Mouse (Mus musculus) megakaryocyte-erythroid progenitor cell, adult 5-6 weeks (primary cell): ENCODE data around the gene Irx4. TPM values are rescaled to one million over a fixed set of nuclear protein-coding genes. Genes with fewer than 3 reads are reported as not detected.

Source experiments
- ATAC-seq: replicated peaks from 2 replicates; pipeline ENCODE4 v1.8.0; 2016; ENCODE audit warnings: mild to moderate bottlenecking, inconsistent platforms; ENCODE audit not compliant: severe bottlenecking, poor library complexity, low FRiP score, low TSS enrichment
- total RNA-seq, 2 experiments: library from RNA; stranded (forward) in 1 of 2; stranded (reverse) in 1 of 2; fragments of 200-1000, 215-1000 nt in 1 of 2; fragments of >200 nt in 1 of 2; fragmentation: Nextera tagmentation in 1 of 2; gene quantifications; 2 replicates each; pipeline ENCODE4 v1.2.3; 2014 to 2017

Gene Irx4
- total RNA-seq (2014; fragmentation: Nextera tagmentation) (not detected in 2 replicates), total RNA-seq (2017) (not detected in 2 replicates)

GRCm38 (mm10) chr13:73260354-73261035, at the start of gene Irx4:
Irx4 (plus strand) TSS chr13:73260479.
- ATAC-seq = no peak

GRCm38 (mm10) chr13:73214301-73214700, 46.0 kb upstream of the Irx4 start:
- no peak for ATAC-seq

GRCm38 (mm10) chr13:73236461-73236860, 23.8 kb upstream of the Irx4 start:
- ATAC-seq = no peak

- ATAC-seq = no peak
These were observed 21.0 kb upstream of the Irx4 start for GRCm38 (mm10) chr13:73239191-73239746.

GRCm38 (mm10) chr13:73242556-73242955, 17.7 kb upstream of the Irx4 start:
- ATAC-seq = no peak

- no peak for ATAC-seq
These were observed 13.3 kb upstream of the Irx4 start for GRCm38 (mm10) chr13:73246961-73247360.

- no peak for ATAC-seq
These were observed 9.1 kb upstream of the Irx4 start for GRCm38 (mm10) chr13:73251222-73251621.

GRCm38 (mm10) chr13:73252022-73252421, 8.3 kb upstream of the Irx4 start:
- ATAC-seq = no peak

- no peak for ATAC-seq
These were observed 1.9 kb upstream of the Irx4 start for GRCm38 (mm10) chr13:73258415-73258814.

GRCm38 (mm10) chr13:73259577-73260353, 514 bp upstream of the Irx4 start:
- no peak for ATAC-seq

- no peak for ATAC-seq
These were observed 904 bp downstream of the Irx4 start for GRCm38 (mm10) chr13:73261036-73261730.

- ATAC-seq = no peak
These were observed 1.6 kb downstream of the Irx4 start for GRCm38 (mm10) chr13:73261881-73262280.

- ATAC-seq = no peak
These were observed 2.3 kb downstream of the Irx4 start for GRCm38 (mm10) chr13:73262336-73263127.

GRCm38 (mm10) chr13:73263128-73263971, 3.1 kb downstream of the Irx4 start:
- ATAC-seq = no peak

GRCm38 (mm10) chr13:73264166-73264735, 4.0 kb downstream of the Irx4 start:
- ATAC-seq = no peak

GRCm38 (mm10) chr13:73264831-73265230, 4.6 kb downstream of the Irx4 start:
- no peak for ATAC-seq

GRCm38 (mm10) chr13:73265442-73265841, 5.2 kb downstream of the Irx4 start:
- ATAC-seq = no peak

GRCm38 (mm10) chr13:73267551-73267950, 7.3 kb downstream of the Irx4 start:
- ATAC-seq = no peak
